ENCODE assay signal across 14 mouse cellular contexts in genomic region chr4:133603056-133603455, GRCm38 (mm10). TPM values are rescaled to one million over a fixed set of nuclear protein-coding genes. Genes with fewer than 3 reads are reported as not detected.
"Had no signal": no experiment of that assay in that cellular context is flagged by ENCODE, and none has a peak within 500 bp of the region (broad histone marks: within the 10 kb centered on the region; RNA-seq: fewer than 3 reads in every experiment).

No protein-coding gene starts in this region.

- H3K27ac ChIP-seq: kidney, embryonic 15.5 days; limb, embryonic 12.5 days; liver, embryonic 14.5 days; midbrain, embryonic 10.5 days; neural tube, embryonic 13.5 days had no signal

- ATAC-seq: intestine, embryonic 16.5 days; midbrain, embryonic 16.5 days had no signal

- H3K4me3 ChIP-seq: kidney, embryonic 15.5 days; limb, embryonic 12.5 days; midbrain, embryonic 10.5 days; neural tube, embryonic 13.5 days had no signal

- H3K9ac ChIP-seq: kidney, embryonic 15.5 days; limb, embryonic 12.5 days; liver, embryonic 14.5 days; neural tube, embryonic 13.5 days had no signal

- H3K9me3 ChIP-seq: kidney, embryonic 15.5 days; limb, embryonic 12.5 days; midbrain, embryonic 10.5 days; neural tube, embryonic 13.5 days had no signal

- DNase-seq: kidney, adult 2 months; kidney, postnatal 25 days; lung, postnatal 4 days; right cerebral cortex, postnatal 14 days had no signal

- H3K4me2 ChIP-seq: kidney, embryonic 15.5 days; limb, embryonic 12.5 days; neural tube, embryonic 13.5 days had no signal

RNA-seq across cellular contexts. Expression of gene Nr0b2, which starts 49.9 kb away (rescaled TPM):
- total RNA-seq: layer of hippocampus, postnatal 25 days; left cerebral cortex, adult 8-10 months; left cerebral cortex, postnatal 25 days had no signal
- polyA plus RNA-seq: limb, embryonic 12.5 days; midbrain, embryonic 16.5 days; neural tube, embryonic 13.5 days had no signal
